Mouse (Mus musculus) cortical plate, adult 2 months (tissue): ENCODE results near the gene Cnksr3.

Experiments used
- CTCF ChIP-seq: fragments of 200-500 bp; IDR thresholded peaks from 2 replicates; pipeline ENCODE4 v1.5.1; 2011; ENCODE audit warnings: mild to moderate bottlenecking, control low read depth, low read length; ENCODE audit not compliant: insufficient read depth; ENCODE audit errors: extremely low read depth
- POLR2A ChIP-seq: fragments of 200-500 bp; IDR thresholded peaks from 2 replicates; pipeline ENCODE4 v1.6.1; 2011; ENCODE audit warnings: mild to moderate bottlenecking, low read length, control low read depth; ENCODE audit not compliant: insufficient read depth; ENCODE audit errors: extremely low read depth

- TF ChIP-seq CTCF (no peak), POLR2A (no peak)
Observed at GRCm38 (mm10) chr10:7131441-7131840, 80.6 kb downstream of the Cnksr3 start.
